Mouse (Mus musculus): ENCODE measurements at regions not wholly inside any gene's neighbourhood (a gene's known extent, or its start where the extent isn't known, plus 50 kb on each side); places are given as distances from the start of the nearest gene placed in this dataset.

- H3K4me1 ChIP-seq (ENCODE audit: insufficient read depth, low read depth, low read length) = no peaks in the 10 kb centered on the region
- no peak for TF ChIP-seq CTCF (IDR thresholded peaks at IDR 0.05; ENCODE audit: low read depth, low read length)
- TF ChIP-seq POLR2AphosphoS5 (IDR thresholded peaks at IDR 0.05; ENCODE audit: insufficient replicate concordance, low read depth, low read length) = no peak
- TF ChIP-seq GATA2 (IDR thresholded peaks at IDR 0.05; ENCODE audit: borderline replicate concordance, low read depth, low read length) = no peak
- no peak for TF ChIP-seq TAL1 (conservative IDR thresholded peaks at IDR 0.05; ENCODE audit: low read depth, low read length)
- TF ChIP-seq GATA1 (IDR thresholded peaks at IDR 0.05; ENCODE audit: borderline replicate concordance, low read length) = no peak
- ATAC-seq (ENCODE audit: extremely low read depth, insufficient number of reproducible peaks, low FRiP score, poor library complexity, severe bottlenecking) (no peak), DNase-seq (ENCODE audit: low spot score) (no peak)
- H3K4me3 ChIP-seq (ENCODE audit: low read depth, low read length) = no peak overlapping the region
- H3K36me3 ChIP-seq (replicated peaks) = no peaks in the 10 kb centered on the region
- peaks cover 65% of the 10 kb centered on the region for H3K9me3 ChIP-seq (replicated peaks)
- no peaks in the 10 kb centered on the region for H3K27me3 ChIP-seq (ENCODE audit: insufficient read depth, low read length)
Measured at GRCm38 (mm10) chr6:100396311-100397200, 109.3 kb upstream of the Rybp start.

- Histone ChIP-seq H3K27me3 (ENCODE audit: insufficient read depth, low read length) (no peaks in the 10 kb centered on the region), H3K9me3 (replicated peaks) (peaks cover 44% of the 10 kb centered on the region), H3K4me1 (ENCODE audit: insufficient read depth, low read depth, low read length) (no peaks in the 10 kb centered on the region), H3K36me3 (replicated peaks) (no peaks in the 10 kb centered on the region), H3K4me3 (ENCODE audit: low read depth, low read length) (no peak overlapping the region)
- ATAC-seq (ENCODE audit: extremely low read depth, insufficient number of reproducible peaks, low FRiP score, poor library complexity, severe bottlenecking) (no peak), DNase-seq (ENCODE audit: low spot score) (no peak)
- TF ChIP-seq CTCF (IDR thresholded peaks at IDR 0.05; ENCODE audit: low read depth, low read length) (no peak), GATA1 (IDR thresholded peaks at IDR 0.05; ENCODE audit: borderline replicate concordance, low read length) (no peak), GATA2 (IDR thresholded peaks at IDR 0.05; ENCODE audit: borderline replicate concordance, low read depth, low read length) (no peak), POLR2AphosphoS5 (IDR thresholded peaks at IDR 0.05; ENCODE audit: insufficient replicate concordance, low read depth, low read length) (no peak), TAL1 (conservative IDR thresholded peaks at IDR 0.05; ENCODE audit: low read depth, low read length) (no peak)
Measured at GRCm38 (mm10) chr6:100390258-100390910, 103.1 kb upstream of the Rybp start.

- DNase-seq (ENCODE audit: low spot score) = no peak
- no peak overlapping the region for H3K4me3 ChIP-seq (ENCODE audit: low read depth, low read length)
- no peaks in the 10 kb centered on the region for H3K36me3 ChIP-seq (replicated peaks)
- no peaks in the 10 kb centered on the region for H3K4me1 ChIP-seq (ENCODE audit: insufficient read depth, low read depth, low read length)
- TF ChIP-seq GATA1 (IDR thresholded peaks at IDR 0.05; ENCODE audit: borderline replicate concordance, low read length) (no peak), POLR2AphosphoS5 (IDR thresholded peaks at IDR 0.05; ENCODE audit: insufficient replicate concordance, low read depth, low read length) (no peak), CTCF (IDR thresholded peaks at IDR 0.05; ENCODE audit: low read depth, low read length) (no peak), TAL1 (conservative IDR thresholded peaks at IDR 0.05; ENCODE audit: low read depth, low read length) (no peak), GATA2 (IDR thresholded peaks at IDR 0.05; ENCODE audit: borderline replicate concordance, low read depth, low read length) (no peak)
- no peak for ATAC-seq (ENCODE audit: extremely low read depth, insufficient number of reproducible peaks, low FRiP score, poor library complexity, severe bottlenecking)
- no peaks in the 10 kb centered on the region for H3K27me3 ChIP-seq (ENCODE audit: insufficient read depth, low read length)
- peaks cover 25% of the 10 kb centered on the region for H3K9me3 ChIP-seq (replicated peaks)
Measured at GRCm38 (mm10) chr6:100387042-100387441, 99.8 kb upstream of the Rybp start.

GRCm38 (mm10) chr6:100385640-100386039 lies 98.4 kb upstream of the Rybp start:
- no peaks in the 10 kb centered on the region for H3K27me3 ChIP-seq (ENCODE audit: insufficient read depth, low read length)
- H3K4me1 ChIP-seq (ENCODE audit: insufficient read depth, low read depth, low read length) = no peaks in the 10 kb centered on the region
- TF ChIP-seq POLR2AphosphoS5 (IDR thresholded peaks at IDR 0.05; ENCODE audit: insufficient replicate concordance, low read depth, low read length) (no peak), GATA1 (IDR thresholded peaks at IDR 0.05; ENCODE audit: borderline replicate concordance, low read length) (no peak), CTCF (IDR thresholded peaks at IDR 0.05; ENCODE audit: low read depth, low read length) (no peak), GATA2 (IDR thresholded peaks at IDR 0.05; ENCODE audit: borderline replicate concordance, low read depth, low read length) (no peak), TAL1 (conservative IDR thresholded peaks at IDR 0.05; ENCODE audit: low read depth, low read length) (no peak)
- H3K36me3 ChIP-seq (replicated peaks) = no peaks in the 10 kb centered on the region
- H3K4me3 ChIP-seq (ENCODE audit: low read depth, low read length) = no peak overlapping the region
- ATAC-seq (ENCODE audit: extremely low read depth, insufficient number of reproducible peaks, low FRiP score, poor library complexity, severe bottlenecking) (no peak), DNase-seq (ENCODE audit: low spot score) (no peak)
- peaks cover 20% of the 10 kb centered on the region for H3K9me3 ChIP-seq (replicated peaks)

- no peak overlapping the region for H3K4me3 ChIP-seq (ENCODE audit: low read depth, low read length)
- no peak for TF ChIP-seq GATA1 (IDR thresholded peaks at IDR 0.05; ENCODE audit: borderline replicate concordance, low read length)
- TF ChIP-seq POLR2AphosphoS5 (IDR thresholded peaks at IDR 0.05; ENCODE audit: insufficient replicate concordance, low read depth, low read length) = no peak
- no peak for TF ChIP-seq TAL1 (conservative IDR thresholded peaks at IDR 0.05; ENCODE audit: low read depth, low read length)
- no peak for TF ChIP-seq CTCF (IDR thresholded peaks at IDR 0.05; ENCODE audit: low read depth, low read length)
- TF ChIP-seq GATA2 (IDR thresholded peaks at IDR 0.05; ENCODE audit: borderline replicate concordance, low read depth, low read length) = no peak
- H3K27me3 ChIP-seq (ENCODE audit: insufficient read depth, low read length) = no peaks in the 10 kb centered on the region
- DNase-seq (ENCODE audit: low spot score) (no peak), ATAC-seq (ENCODE audit: extremely low read depth, insufficient number of reproducible peaks, low FRiP score, poor library complexity, severe bottlenecking) (no peak)
- peaks cover 22% of the 10 kb centered on the region for H3K9me3 ChIP-seq (replicated peaks)
- no peaks in the 10 kb centered on the region for H3K4me1 ChIP-seq (ENCODE audit: insufficient read depth, low read depth, low read length)
- no peaks in the 10 kb centered on the region for H3K36me3 ChIP-seq (replicated peaks)
Measured at GRCm38 (mm10) chr6:100381046-100381445, 93.8 kb upstream of the Rybp start.

GRCm38 (mm10) chr6:100380536-100380935 lies 93.3 kb upstream of the Rybp start:
- Histone ChIP-seq H3K4me3 (ENCODE audit: low read depth, low read length) (no peak overlapping the region), H3K9me3 (replicated peaks) (peaks cover 21% of the 10 kb centered on the region), H3K36me3 (replicated peaks) (no peaks in the 10 kb centered on the region), H3K4me1 (ENCODE audit: insufficient read depth, low read depth, low read length) (no peaks in the 10 kb centered on the region), H3K27me3 (ENCODE audit: insufficient read depth, low read length) (no peaks in the 10 kb centered on the region)
- ATAC-seq (ENCODE audit: extremely low read depth, insufficient number of reproducible peaks, low FRiP score, poor library complexity, severe bottlenecking) (no peak), DNase-seq (ENCODE audit: low spot score) (no peak)
- no peak for TF ChIP-seq GATA1 (IDR thresholded peaks at IDR 0.05; ENCODE audit: borderline replicate concordance, low read length)
- no peak for TF ChIP-seq POLR2AphosphoS5 (IDR thresholded peaks at IDR 0.05; ENCODE audit: insufficient replicate concordance, low read depth, low read length)
- no peak for TF ChIP-seq TAL1 (conservative IDR thresholded peaks at IDR 0.05; ENCODE audit: low read depth, low read length)
- TF ChIP-seq CTCF (IDR thresholded peaks at IDR 0.05; ENCODE audit: low read depth, low read length) = no peak
- TF ChIP-seq GATA2 (IDR thresholded peaks at IDR 0.05; ENCODE audit: borderline replicate concordance, low read depth, low read length) = no peak
